Mouse (Mus musculus) kidney, adult 2 months (tissue): ENCODE results near the gene Lamb1. TPM values are rescaled to one million over a fixed set of nuclear protein-coding genes. Genes with fewer than 3 reads are reported as not detected.

Source experiments
- DNase-seq: peaks from one replicate; pipeline ENCODE4 v3.0.0; 2021
- H3K27ac ChIP-seq: fragments of 200-500 bp; 2 replicates; pipeline ENCODE4 v1.5.1; 2012; ENCODE audit warnings: low read depth, low read length, control low read depth, inconsistent platforms; ENCODE audit not compliant: insufficient read depth
- H3K27me3 ChIP-seq: fragments of 200-500 bp; replicated peaks from 2 replicates; pipeline ENCODE4 v1.6.1; 2012; ENCODE audit warnings: mild to moderate bottlenecking, moderate library complexity, low read length, inconsistent platforms; ENCODE audit not compliant: control insufficient read depth, insufficient read depth
- H3K36me3 ChIP-seq: fragments of 200-500 bp; 2 replicates; pipeline ENCODE4 v1.6.1; 2012; ENCODE audit warnings: mild to moderate bottlenecking, moderate library complexity, low read length, inconsistent platforms; ENCODE audit not compliant: control insufficient read depth, insufficient read depth
- H3K4me1 ChIP-seq: fragments of 200-500 bp; 2 replicates; pipeline ENCODE4 v1.6.1; 2011; ENCODE audit warnings: low read length; ENCODE audit not compliant: control insufficient read depth, insufficient read depth
- H3K4me3 ChIP-seq: fragments of 200-500 bp; 2 replicates; pipeline ENCODE4 v1.5.1; 2011; ENCODE audit warnings: mild to moderate bottlenecking, low read depth, low read length, control low read depth; ENCODE audit not compliant: insufficient read depth
- CTCF ChIP-seq: fragments of 200-500 bp; conservative IDR thresholded peaks from 2 replicates; pipeline ENCODE4 v1.5.1; 2011; ENCODE audit warnings: low read depth, mild to moderate bottlenecking, control low read depth, low read length, moderate library complexity, mixed read lengths; ENCODE audit not compliant: insufficient read depth, insufficient read length
- POLR2A ChIP-seq: fragments of 200-500 bp; IDR thresholded peaks from one replicate; pipeline ENCODE4 v1.6.1; 2011; ENCODE audit warnings: low read depth, low read length, control low read depth
- WGBS: fragments of 180-500 bp; shearing (Covaris S2); methylation state at CpG from one replicate; pipeline ENCODE4 v1.1.7; 2018; 5-methylcytosine and 5-hydroxymethylcytosine counted together
- polyA plus RNA-seq: library from polyadenylated mRNA; depleted of rRNA; stranded (reverse); fragments of >200 nt; gene quantifications from 2 replicates; pipeline ENCODE4 v1.2.3, GENCODE M21; 2012

Gene Lamb1
- polyA plus RNA-seq, 1 experiment: 41.0 TPM

DNA sequence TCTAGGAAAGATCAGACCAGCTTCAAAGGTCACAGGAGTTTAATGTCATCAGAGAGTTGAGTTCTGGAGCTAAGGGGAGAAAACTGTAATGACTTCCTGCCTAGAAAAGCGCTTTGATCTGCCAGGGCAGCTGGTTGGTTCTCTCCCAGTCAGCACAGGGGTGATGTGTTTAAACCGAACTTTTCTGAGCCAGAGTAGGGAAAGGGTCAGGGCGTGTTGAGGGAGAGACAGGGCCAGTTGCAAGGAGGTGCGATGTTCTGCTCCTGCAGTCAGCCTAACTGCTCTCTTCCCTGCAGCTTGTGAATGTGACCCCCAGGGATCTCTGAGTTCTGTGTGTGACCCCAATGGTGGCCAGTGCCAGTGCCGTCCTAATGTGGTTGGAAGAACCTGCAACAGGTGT lies 37.2 kb downstream of the Lamb1 start:
- Histone ChIP-seq H3K4me3 (no peak overlapping the region), H3K27me3 (no peaks in the 10 kb centered on the region), H3K27ac (no peak overlapping the region), H3K4me1 (peaks cover 14% of the 10 kb centered on the region), H3K36me3 (peaks cover 17% of the 10 kb centered on the region; the same call in 1 of the 2 replicates)
- DNase-seq: no peak
- no peak for TF ChIP-seq POLR2A
- TF ChIP-seq CTCF: no peak
- WGBS: 34% methylated on average over 5 of the region's 5 CpGs

DNA sequence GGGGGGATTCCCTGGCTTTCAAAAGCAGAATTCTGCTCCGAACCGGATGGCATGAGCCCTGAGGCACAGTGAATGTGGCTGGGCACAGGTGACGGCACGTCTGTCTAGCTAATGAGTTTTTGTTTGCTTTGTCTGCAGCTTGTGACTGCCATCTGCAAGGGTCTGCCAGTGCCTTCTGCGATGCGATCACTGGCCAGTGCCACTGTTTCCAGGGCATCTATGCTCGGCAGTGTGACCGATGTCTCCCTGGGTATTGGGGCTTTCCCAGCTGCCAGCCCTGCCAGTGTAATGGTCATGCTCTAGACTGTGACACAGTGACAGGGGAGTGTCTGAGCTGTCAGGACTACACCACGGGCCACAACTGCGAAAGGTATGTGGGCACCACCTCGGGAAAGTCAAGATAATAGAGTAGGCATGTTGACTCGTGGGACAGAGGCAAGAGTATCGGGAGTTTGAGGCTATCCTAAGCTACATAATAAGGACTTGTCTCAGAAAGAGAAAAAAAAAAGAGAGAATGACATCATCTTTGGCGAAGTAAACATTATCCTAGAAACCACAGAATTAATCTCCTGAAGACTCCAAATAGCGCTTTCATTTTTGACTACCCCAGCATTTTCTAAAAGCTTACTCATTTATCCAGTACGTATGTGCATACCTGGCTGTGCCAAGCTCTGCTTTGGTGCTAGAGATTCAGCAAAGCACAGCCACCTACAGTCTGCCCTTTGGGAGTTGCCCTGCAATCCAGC lies 37.9 kb downstream of the Lamb1 start:
- H3K4me3 ChIP-seq: no peak overlapping the region
- no peak for TF ChIP-seq POLR2A
- no peak for TF ChIP-seq CTCF
- peaks cover 10% of the 10 kb centered on the region; the same call in 1 of the 2 replicates for H3K4me1 ChIP-seq
- no peaks in the 10 kb centered on the region for H3K27me3 ChIP-seq
- peaks cover 21% of the 10 kb centered on the region for H3K36me3 ChIP-seq
- DNase-seq: no peak
- 62% methylated on average over 16 of the region's 16 CpGs for WGBS
- H3K27ac ChIP-seq: no peak overlapping the region

DNA sequence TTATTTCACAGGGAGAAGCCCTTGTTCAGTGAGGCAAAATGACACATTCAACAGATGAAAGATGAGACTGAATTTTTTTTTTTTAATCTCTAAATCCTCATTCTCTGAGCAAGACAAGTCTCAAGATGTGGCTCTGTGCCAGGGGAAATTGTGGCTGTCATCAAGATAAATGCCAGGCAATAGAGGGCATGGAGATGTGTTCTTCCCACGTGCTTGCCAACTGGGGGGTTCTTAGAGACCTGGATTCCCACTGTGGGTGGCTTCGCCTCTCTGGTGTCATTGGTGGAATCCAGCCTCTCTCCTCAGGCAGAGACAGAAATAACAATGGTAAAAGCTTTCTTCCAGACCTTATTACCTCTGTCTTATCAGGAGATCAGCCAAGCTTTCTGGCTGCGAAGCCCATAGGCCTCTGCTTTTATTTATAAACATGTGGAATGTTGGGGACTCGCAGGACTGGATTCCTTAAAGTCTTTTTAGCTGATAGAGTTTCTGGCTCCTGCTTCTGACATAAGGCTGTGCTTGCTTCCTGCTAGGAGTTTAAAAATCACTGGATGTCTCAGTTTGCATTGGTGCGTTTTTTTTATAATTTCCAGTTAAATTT lies 41.1 kb downstream of the Lamb1 start:
- Histone ChIP-seq H3K27ac (no peak overlapping the region), H3K4me1 (peaks cover 4% of the 10 kb centered on the region; the same call in 1 of the 2 replicates), H3K36me3 (peaks cover 17% of the 10 kb centered on the region), H3K27me3 (no peaks in the 10 kb centered on the region), H3K4me3 (no peak overlapping the region)
- no peak for TF ChIP-seq CTCF
- no peak for TF ChIP-seq POLR2A
- 43% methylated on average over 5 of the region's 5 CpGs for WGBS
- DNase-seq: no peak

DNA sequence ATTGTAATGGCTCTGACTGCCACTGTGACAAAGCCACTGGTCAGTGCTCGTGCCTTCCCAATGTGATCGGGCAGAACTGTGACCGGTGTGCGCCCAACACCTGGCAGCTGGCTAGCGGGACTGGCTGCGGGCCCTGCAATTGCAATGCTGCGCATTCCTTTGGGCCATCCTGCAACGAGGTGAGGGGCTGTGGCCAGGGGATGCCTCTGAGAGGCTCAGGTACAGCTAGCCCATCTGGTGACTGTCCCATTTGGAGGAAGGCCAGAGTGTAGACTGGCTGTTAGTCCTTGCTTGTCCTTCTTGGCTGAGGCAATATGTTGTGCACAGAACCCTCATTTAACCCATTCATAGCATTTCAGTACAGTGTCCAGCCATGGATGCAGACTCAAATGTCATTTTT lies 42.0 kb downstream of the Lamb1 start:
- H3K27me3 ChIP-seq: no peaks in the 10 kb centered on the region
- WGBS: 77% methylated on average over 8 of the region's 8 CpGs
- H3K4me3 ChIP-seq: no peak overlapping the region
- H3K36me3 ChIP-seq: peaks cover 17% of the 10 kb centered on the region
- no peak for TF ChIP-seq CTCF
- no peak for TF ChIP-seq POLR2A
- H3K4me1 ChIP-seq: peaks cover under 1% of the 10 kb centered on the region; the same call in 1 of the 2 replicates
- DNase-seq: no peak
- H3K27ac ChIP-seq: no peak overlapping the region

DNA sequence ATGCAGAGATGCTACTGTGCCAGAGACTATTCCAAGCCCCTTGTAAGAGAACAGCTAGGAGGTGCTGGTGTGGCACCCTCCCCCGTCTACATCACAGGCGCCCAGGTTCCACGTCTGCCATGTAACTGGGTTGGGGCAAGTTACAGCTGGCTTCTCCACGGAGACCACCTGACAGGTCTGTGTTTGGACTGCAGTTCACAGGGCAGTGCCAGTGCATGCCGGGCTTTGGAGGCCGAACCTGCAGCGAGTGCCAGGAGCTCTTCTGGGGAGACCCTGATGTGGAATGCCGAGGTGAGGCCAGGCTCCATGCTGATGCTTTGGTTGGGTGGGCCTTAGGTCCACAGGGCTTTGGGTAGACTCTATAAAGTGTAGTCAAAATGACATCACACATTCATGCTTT lies 42.7 kb downstream of the Lamb1 start:
- Histone ChIP-seq H3K27ac (no peak overlapping the region), H3K4me3 (no peak overlapping the region), H3K27me3 (no peaks in the 10 kb centered on the region), H3K36me3 (peaks cover 17% of the 10 kb centered on the region), H3K4me1 (no peaks in the 10 kb centered on the region)
- WGBS: 80% methylated on average over 8 of the region's 8 CpGs
- TF ChIP-seq POLR2A: no peak
- TF ChIP-seq CTCF: no peak
- DNase-seq: no peak

DNA sequence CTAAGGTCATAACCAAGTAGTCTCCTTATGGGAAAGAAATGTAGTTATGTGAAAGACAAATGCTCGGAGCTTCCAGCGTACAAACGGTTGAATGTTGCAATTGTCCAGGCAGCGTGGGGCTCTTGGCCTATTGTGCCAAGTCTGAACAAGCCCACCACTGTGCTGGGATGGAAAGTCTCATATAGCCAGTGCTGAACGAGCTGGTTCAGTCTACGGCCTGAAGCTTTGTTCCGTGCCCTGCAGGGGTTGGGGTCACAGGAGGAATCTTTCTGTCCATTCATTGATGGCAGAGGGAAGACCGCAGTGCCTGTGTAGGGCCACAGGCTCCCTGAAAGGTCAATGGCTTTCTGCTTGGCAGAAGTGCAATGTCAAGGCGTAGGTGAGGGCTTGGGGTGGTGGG lies 45.7 kb downstream of the Lamb1 start:
- Histone ChIP-seq H3K4me1 (no peaks in the 10 kb centered on the region), H3K36me3 (peaks cover 14% of the 10 kb centered on the region), H3K27ac (no peak overlapping the region), H3K27me3 (no peaks in the 10 kb centered on the region), H3K4me3 (no peak overlapping the region)
- TF ChIP-seq CTCF (no peak), POLR2A (no peak)
- 88% methylated on average over 9 of the region's 9 CpGs for WGBS
- no peak for DNase-seq

DNA sequence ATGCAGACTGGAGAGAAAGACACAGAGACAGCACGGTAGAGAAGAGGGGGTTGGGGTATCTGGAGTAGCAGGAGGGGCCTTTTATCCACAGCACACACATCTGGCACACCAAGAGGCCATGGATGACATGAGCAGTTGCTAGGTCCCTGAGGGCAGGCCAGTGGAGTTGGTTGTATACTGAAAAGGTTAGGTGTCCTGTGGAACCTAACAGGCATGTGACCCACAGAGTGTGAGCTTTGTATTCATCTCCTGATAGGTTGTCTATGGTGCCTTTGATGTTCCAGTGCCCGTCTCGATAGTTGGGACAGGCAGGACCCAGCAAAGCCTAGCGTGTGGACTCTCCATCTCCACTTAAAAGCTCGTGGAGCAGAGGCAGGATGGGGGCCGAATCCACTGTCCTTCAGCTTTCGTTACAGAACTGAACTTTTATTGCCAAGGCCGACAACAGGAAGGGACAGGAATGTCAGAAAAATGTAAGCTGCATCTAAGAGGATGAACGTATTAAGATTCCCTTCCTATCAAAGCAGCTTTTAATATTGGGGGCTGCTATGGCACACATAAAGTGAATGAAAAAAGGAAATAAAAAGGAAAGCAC lies 46.7 kb downstream of the Lamb1 start:
- Histone ChIP-seq H3K4me3 (no peak overlapping the region), H3K27ac (no peak overlapping the region), H3K27me3 (no peaks in the 10 kb centered on the region), H3K36me3 (peaks cover 14% of the 10 kb centered on the region), H3K4me1 (no peaks in the 10 kb centered on the region)
- TF ChIP-seq CTCF (no peak), POLR2A (no peak)
- no peak for DNase-seq
- whole genome bisulfite sequencing: 76% methylated on average over 9 of the region's 9 CpGs
